Mouse (Mus musculus): ENCODE data around the gene Mien1.
A peak's percentile ranks its signal among the peaks of the same experiment; 100 is the strongest.

The Mien1 gene

DNA sequence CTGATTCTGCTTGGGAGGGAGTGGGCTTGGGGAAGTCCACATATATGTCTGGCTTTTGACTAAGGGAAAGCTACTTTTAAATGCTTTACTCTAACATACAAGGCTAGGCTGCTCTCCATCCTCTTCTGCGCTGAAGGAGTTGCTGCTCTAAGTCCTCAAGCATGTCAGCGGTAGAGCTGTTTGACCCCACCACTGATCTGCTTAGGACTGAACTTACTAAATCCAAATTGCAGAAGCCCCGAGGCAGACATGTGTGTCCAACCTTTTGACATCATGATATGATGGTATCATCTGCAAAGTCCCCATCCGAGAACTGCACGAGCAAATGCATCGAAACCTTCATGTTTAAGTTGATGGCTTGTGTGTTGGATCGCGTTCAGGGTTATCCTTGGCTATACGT lies 21.1 kb upstream of the Mien1 start:
- no peak for DNase-seq (ENCODE audit: low spot score in 2 of 2)

DNA sequence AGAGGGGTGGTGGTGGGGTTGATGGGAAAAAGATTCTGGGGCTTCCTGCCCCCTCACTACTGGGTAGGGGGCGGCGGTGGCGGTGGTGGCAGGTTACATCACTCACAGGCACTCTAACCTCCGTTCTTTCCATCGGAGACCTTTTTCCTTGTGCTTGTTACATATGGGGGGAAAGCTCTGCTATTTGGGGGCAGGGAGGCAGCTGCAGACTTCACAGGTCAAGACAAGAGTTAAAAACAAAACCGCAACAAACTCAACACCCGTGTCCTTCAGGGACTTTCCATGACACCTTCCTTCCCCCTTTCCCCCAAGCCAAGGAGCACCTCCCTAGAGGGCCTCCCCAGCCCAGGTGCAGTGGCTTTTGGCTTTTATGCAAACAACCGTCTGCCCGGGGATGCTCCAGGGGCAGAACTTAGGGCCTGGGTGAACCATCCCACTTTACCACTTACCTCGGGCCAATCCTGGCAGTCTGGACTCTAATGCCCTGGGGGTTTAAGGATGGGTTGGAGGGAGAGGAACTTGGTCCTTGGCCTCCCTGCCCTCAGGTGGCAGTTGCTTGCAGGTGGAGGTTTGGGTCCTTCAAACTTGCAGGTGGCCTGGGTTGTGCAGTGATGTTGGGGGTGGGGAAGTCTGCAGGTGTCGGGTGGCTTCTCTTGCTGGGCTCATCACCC lies 20.4 kb upstream of the Mien1 start:
- peak; percentile 44 to 61 for DNase-seq (ENCODE audit: low spot score in 2 of 2)

DNA sequence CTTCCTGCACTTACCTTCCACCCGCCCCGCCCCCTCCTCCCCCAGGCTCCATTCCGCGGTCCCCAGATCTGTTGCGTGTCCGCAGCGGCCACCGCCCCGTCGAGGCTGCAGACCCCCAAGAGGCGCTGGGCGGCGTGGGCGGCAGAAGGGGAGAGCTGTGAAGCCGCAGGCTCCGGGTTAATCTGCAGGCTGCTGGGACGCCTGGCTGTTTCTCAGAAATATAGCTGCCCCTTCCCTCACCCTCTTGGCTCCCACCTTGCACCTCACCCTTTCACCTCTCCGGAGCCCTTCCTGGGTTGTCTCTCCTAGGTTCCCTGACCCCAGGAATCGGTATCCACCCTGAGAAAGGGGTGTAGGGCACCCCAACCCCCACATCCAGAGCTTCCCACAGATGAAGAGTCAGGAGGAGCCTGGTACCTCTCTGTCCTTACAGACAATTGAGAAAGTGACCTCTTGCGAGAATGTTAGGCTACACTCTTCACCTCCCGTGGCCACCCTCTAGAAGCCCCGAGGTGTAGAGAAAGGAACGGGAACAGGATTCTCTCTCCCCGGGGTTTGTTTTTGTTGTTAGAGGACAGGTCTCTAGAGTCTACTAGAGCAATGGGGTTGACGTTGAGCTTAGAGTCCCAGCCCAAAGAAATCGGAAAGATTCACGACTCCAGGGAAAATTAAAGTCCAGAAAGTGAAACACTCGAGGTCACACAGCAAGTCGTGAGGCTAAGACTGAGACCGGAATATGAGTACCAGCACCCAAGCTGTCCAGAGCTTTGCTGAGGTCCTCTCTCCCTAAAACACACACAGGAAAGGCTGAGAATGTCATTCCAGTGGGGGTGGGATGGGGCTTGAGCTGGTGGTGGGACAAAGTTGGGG lies 19.6 kb upstream of the Mien1 start:
- DNase-seq (ENCODE audit: low spot score in 2 of 2), result peak in 1 of 2 experiments; percentile 47

DNA sequence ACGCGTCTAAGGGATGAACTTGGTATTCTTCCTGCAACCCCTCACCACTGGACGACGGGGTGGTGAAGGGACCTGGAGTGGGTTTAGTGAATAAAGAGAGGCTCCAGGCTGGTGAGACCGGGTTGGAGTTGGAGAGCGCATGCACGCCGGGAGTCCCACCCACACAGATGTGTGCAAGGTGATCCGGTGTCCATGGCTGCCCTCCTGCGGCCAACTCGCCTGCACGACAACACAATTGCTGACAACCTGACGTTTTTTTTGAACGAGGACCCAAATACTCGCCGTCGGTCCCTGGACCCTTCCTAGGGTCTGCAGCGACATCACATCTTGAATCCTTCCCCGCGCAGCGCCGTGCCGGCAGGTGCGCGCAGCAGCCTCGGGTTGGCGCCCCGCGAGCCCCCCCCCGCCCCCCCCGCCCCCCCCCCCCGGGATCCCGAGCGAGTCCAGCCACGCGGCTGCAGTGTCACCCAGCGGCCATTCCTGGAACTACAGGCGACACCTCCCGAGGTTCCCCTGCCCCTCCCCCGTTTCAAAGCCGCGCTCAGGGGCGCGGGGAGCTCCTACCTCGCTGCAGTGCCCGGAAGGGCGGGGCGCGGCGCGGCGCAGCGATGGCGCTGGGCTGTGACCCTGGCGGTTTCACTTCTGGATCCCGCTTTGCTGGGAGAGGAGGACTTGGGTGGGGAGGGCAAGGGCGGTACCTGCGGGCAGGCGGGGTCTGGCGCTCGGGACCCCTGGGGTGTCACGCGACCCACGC lies 18.8 kb upstream of the Mien1 start:
- DNase-seq (ENCODE audit: low spot score in 2 of 2), result peak; percentile 84 to 94

DNA sequence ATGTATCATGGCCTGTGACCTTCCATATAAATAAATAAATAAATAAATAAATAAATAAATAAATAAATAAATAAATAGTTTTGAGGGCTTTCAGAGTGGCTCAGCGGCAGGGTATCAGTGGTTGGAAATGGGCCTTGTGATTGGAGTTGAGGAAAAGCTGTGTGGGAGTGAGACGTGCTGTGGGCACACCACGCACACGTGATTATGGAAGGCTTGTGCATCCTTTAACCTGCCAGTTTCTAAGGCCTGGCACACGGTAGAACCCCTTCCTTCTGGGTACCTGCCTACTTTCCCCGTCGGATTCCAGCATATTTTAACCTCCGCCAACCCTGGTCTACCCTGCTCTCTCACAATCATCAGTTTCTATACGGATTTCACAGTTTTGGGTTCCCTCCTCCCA lies 18.2 kb upstream of the Mien1 start:
- no peak for DNase-seq (ENCODE audit: low spot score in 2 of 2)

DNA sequence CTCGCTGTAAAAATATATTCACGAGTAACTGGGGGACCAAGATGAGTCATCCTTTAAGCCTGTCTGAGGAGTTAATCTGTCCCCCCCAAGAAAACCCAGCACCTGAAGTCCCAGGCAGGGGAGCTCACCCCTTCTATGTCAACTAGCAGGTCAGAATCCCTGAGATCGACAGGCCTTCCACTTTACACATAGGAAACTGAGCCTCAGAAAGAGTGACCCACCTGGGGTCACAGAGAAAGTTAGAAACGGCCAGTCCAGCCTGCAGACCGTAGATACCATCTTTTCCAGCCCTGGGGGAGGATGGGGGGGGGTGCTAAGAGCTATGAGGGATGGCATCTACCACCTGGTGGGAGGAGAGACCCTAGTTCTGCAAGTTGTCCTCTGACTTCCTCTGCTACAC lies 17.8 kb upstream of the Mien1 start:
- DNase-seq (ENCODE audit: low spot score in 2 of 2), result no peak

DNA sequence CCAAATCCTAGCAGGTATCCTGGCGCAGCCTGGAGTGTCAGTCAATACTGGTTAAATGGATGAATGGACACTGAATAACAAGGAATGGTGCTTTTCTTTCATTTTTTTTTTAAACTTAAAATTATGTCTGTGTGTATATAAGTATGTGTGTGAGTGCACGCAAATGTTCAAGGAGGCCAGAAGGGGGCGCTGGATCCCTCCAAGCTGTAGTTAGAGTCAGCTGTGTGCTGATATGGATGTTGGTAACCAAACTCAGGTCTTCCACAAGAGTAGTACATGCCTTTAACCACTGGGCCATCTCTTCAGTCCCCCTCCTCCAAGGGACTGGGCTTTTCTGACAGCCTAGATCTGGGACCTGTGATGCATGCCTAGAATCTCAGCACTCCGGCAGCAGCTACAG lies 16.7 kb upstream of the Mien1 start:
- DNase-seq (ENCODE audit: low spot score in 2 of 2), result peak in 1 of 2 experiments; percentile 55

DNA sequence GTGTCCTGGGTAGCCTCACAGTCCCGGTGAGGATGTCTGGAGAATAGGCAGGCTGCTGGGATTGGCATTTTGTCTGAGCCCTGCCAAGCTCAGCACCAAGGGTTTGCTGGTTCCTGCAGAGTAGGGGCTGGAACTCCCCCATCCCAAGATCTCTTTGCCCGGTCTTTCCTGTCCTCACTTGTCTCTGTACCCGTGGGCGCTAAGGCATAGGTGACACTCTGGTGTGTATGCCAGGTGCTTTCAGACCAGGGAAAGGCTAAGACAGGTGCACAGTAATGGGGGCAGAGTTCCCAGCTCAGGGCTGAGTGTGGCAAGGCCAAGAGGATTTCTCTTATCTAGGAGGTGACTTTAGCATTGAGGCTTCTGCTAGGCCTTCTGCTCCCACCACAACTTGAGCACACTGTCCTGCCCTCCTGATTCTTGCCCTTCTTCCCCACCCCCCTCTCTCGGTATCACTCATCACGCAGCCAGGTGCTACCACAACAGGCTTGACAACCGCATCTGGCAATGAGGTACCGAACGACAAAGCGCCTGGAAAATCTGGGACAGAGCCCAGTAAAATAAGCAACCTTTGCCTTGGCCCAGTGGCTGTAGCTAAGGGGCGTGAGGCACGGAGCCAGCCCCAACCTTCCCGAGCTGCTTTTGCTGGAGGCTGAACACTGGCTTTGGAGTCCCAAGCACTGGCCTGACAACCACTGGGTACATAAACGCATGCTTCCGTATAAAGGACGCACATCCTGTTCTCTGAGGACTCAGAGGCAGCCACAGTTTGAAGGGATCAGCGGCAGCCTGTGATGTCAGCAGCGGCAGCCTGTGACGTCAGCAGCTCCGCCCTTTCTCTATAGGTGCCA lies 11.4 kb upstream of the Mien1 start:
- no peak for DNase-seq (ENCODE audit: low spot score in 2 of 2)

DNA sequence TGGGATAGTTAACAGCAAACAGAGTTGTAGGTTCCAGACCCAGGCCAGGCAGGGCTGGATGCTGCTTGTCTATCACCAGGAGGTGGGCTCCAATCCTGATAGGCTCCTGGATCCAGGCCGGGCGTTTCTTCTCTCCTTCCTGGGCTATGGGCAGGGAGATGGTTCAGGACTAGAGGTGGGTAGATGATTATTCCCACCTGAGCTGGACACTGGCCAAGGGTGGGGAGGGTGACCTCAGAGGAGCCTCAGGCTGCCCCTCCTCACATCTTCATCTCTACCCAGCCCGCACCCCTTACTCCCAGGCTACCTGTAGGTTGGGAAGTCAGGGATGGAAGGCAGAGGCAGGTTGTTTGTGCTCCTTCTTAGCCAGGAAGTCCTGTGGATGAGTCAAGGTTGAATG lies 10.6 kb upstream of the Mien1 start:
- DNase-seq (ENCODE audit: low spot score in 2 of 2), result no peak

DNA sequence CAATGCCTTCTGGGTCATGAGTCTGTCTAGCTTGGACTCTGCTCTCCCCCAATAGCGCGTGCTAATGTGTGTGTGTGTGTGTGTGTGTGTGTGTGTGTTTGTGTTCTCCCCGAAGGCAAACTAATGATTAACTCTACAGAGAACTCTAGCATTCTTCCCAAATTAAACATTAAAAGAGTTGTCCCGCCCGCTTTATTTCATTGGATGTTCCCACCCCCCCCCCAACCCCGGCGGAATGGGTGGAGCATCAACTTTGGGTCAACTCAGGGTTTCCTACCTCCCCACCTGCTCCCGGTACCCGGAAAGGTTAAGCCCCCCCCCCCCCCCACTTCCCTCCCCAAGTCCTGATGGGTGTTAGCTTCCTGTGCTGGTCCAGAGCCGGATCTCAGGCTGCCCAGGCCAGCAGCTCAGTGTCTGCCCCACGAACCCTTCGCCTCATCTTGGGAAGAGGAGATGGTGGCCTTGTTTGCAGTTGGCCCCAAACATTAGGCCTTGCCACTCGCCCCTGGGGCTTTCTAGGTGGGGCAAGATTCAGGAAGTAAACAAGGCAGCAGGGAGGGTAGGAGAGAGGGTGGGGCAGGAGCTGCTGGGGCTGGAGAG lies 9.5 kb upstream of the Mien1 start:
- no peak for DNase-seq (ENCODE audit: low spot score in 2 of 2)

DNA sequence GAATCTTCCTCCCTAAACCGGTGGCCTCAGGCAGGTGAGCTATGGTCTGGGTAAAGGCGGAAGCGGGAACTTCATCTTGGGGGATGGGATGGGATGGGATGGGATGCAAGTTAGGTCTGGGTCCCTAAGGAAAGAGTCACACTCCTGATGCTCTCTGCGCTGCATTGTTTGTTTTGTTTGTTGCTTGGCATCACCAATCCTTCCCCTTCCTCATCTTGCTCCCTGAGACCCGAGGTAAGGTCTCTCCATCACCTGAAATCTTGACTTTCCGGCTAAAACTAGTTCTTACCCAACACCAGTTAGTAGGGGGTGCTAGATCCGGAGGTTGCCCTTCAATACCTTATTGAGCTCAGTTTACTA lies 8.7 kb upstream of the Mien1 start:
- no peak for DNase-seq (ENCODE audit: low spot score in 2 of 2)

DNA sequence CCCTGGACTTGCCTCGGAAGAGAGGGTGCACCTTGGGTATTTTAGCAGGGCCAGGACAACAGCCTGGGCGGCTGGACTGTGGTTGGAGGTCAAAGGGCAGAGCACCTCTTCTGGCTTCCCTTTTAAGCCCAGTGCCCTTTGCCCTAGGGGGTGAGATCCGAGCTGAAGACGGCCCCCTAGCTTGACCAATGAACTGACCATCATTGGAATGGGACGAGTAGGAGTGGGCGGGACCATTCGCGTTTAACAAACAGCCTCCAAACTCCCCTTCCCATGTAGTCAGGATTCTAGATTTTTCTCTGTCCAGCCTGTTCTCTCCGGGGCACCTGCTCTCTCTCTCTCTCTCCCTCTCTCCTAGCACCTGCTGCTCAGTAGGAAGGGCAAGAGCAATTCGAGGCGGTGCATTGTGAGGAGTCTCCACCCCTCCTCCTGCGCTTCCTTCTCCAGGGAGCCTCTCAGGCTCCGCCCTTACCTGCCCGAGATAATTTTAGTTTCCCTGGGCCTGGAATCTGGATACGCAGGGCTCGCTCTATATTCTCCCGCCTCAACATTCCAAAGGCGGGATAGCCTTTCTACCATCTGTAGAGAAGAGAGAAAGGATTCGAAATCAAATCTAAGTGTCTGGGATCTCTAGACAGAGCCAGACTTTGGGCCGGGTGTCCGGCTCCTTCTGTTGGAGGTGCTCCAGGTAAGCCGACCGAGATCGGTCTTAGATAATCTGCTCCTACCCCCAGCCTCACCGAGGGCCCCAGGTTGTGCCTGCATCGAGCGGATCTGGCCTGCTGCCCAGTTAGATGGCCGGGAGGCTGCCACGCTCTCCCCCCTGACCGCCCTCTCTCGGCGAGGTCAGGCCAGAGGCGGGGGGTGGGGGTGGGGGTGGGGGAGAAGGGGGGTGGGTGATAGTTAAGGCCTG lies 8.0 kb upstream of the Mien1 start:
- no peak for DNase-seq (ENCODE audit: low spot score in 2 of 2)

DNA sequence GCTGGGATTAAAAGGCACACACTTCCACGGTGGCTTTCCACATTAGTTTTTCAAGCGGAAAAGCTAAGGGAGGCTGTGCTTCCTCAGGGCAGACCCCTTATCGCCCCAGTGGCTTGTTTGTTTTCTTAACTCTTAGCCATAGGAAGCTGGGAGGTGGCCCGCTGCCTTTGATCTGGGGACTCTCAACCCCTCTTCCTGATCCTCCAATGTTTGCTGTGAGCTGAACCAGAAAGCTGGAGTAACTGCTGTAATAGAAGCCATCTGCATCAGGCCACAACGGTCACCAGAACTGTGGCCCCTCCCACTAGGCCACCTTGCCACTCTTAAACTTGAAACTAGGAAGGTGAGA lies 7.4 kb upstream of the Mien1 start, which contains the start of gene Grb7:
Grb7 (plus strand) TSS at position 182 of the 349 bp plus-strand sequence.
- no peak for DNase-seq (ENCODE audit: low spot score in 2 of 2)

DNA sequence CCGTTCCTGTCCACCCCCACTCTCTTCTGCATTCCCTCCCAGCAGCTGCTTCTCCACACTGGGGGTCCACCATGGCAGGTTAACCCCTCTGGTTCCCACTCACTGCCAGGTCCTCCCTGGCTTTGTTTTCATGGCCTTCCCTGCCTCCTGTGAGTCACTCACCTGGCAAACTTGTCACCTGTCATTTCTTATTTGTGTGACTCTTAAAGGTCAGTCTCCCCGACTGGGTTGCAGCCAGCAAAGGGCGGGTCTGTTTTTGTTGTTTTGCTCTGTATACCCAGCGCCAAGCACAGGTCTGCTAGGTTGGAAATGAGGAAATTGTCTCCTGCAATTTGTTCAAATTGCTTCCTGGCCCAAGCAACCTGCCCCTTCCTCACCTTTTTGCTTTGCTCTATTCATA lies 6.9 kb upstream of the Mien1 start:
- DNase-seq (ENCODE audit: low spot score in 2 of 2), result no peak

DNA sequence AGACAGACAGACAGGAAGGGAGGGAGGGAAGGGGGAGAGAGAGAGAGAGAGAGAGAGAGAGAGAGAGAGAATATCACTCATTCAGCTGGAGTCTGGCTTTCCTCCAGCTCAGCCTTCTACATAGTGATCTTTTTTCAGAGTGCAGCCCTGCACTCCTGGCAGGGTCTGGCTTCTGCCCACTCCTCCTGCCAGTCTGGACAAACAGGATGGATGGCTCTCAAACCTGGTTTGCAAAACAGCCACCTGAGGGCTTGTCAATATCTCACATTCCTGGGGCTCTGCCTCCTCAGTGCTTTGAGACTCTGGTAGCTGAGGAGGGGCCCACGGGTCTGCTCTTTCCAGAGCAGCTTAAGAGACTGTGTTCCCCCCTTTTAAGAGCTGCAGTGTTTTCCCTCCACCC lies 6.4 kb upstream of the Mien1 start:
- no peak for DNase-seq (ENCODE audit: low spot score in 2 of 2)

DNA sequence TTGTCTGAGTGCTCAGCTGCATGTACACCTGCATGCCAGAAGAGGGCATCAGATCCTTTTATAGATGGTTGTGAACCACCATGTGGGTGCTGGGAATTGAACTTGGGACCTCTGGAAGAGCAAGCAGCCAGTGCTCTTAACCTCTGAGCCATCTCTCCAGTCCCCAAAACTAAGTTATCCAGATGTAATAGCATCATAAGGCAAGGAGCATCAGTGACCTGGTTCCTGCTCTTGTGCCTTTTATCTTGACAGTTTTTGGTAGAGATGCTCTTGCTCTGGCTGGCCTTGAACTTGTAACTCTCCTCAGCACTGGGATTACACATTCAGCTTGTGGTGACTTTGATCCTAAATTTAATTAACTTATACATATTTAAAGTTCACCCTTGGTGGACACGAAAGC lies 4.9 kb upstream of the Mien1 start:
- no peak for DNase-seq (ENCODE audit: low spot score in 2 of 2)

DNA sequence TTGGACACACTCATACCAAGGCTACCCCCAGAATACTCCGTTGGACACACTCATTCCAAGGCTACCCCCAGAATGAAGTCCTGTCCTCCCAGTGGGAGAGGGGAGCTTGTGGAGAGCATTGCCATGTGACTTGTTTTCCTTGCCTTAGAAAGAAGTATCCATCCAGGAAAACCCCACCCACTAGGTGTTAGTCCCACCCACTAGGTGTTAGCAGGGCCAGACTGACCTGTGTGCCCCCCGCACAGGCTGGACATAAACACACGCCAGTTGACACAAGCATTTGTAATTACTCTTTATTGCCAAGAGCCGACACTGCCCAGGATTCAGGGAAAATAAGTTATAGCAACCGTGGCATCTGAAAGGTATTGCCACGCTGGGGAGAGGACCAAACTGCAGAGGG lies 1.4 kb downstream of the Mien1 start:
- DNase-seq (ENCODE audit: low spot score in 2 of 2), result no peak

DNA sequence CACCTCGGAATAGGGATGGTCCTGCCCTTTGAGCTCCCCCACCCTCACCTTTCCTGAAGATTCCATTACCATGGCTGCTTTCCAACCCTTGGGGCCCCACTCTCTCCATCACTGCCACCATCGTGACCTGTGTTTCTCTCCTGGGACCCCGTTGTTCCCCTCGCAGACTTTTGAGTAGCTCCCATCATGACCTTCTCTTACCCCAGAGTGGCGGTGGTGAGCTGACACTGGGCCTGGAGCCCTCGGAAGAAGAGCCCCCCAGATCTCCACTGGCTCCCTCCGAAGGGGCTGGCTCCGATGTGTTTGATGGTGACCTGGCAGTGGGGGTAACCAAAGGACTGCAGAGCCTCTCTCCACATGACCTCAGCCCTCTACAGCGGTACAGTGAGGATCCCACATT lies 3.1 kb downstream of the Mien1 start:
- DNase-seq (ENCODE audit: low spot score in 2 of 2), result no peak

DNA sequence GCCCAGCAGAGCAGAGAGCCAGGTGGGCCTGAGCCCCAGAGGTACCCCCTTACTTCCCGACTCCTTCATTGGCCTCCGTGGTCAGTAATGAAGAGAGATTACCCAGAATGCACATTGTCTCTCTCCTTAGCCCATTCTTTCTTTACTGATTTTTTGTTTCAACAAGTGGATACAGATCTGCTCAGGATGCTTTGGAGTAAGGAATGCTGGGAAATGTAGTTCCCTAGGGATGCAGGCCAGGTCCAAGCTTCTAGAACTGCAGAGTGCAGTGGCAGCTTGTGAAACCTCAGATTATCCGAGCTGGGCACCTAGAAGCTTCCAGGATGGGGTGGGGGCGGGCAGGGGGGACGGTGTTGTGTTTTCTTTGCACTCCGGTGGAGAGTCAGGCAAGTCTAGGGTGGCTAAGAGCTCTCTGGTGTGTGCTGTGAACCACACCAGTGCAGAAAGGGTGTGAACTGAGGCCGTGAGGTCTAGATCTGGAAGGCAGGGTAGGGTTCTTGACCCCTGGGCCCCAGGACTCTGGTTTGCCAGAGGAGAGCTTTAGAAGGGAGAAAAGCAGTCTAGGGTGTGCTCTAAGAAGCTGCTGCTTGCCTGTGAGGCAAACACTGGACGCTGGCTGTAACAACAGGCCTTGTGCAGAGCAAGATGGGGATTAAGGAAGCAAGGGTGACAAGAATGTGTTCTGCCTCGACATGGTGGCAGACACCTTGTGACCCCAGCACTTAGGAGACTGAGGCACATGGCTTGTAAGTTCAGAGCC lies 6.9 kb downstream of the Mien1 start:
- DNase-seq (ENCODE audit: low spot score in 2 of 2), result no peak

DNA sequence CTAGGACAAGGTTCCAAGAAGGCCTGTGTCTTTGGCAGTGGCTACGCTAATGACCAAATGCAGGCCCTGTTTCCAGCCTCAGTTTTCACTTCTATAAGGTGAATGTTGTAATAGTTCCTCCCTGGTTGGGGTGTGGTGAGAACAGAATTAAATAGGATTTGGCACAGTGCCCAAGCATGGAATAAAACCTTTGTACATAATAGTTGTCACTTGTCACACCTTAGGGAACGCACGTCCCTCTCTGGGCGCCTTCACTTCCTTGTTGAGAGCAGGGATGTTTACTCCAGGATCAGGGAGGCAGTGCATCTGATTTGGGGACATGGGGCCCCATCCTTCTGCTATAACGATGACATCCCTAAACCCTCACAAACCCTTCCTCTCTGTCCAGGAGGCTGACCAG lies 10.4 kb downstream of the Mien1 start:
- no peak for DNase-seq (ENCODE audit: low spot score in 2 of 2)
